Mouse (Mus musculus): Measurements from ENCODE around the gene Cep350. TPM values are rescaled to one million over a fixed set of nuclear protein-coding genes. Genes with fewer than 3 reads are reported as not detected.

Cep350 gene
- total RNA-seq, 2 experiments from 2014 or later, result 37.3 to 41.0 TPM

- intact Hi-C loops (cut with DNase I), result no loop called here
- DNase-seq, result no peak
Measured at GRCm38 (mm10) chr1:155811995-155812580, 161.0 kb downstream of the Cep350 start.

- DNase-seq, result peak; percentile 54 to 64
Measured at GRCm38 (mm10) chr1:155810616-155811015, 162.4 kb downstream of the Cep350 start.

GRCm38 (mm10) chr1:155809706-155810442, 163.2 kb downstream of the Cep350 start:
- DNase-seq, result peak; percentile 65 to 70
- intact Hi-C loops (cut with DNase I), result no loop called here

More at GRCm38 (mm10) chr1:155810616-155811015, 162.4 kb downstream of the Cep350 start:
- intact Hi-C loops (cut with DNase I), result no loop called here

GRCm38 (mm10) chr1:155808261-155808660, 164.8 kb downstream of the Cep350 start:
- intact Hi-C loops (cut with DNase I), result no loop called here

GRCm38 (mm10) chr1:155805607-155806006, 167.4 kb downstream of the Cep350 start:
- intact Hi-C loops (cut with DNase I), result no loop called here
- DNase-seq, result no peak

More at GRCm38 (mm10) chr1:155808261-155808660, 164.8 kb downstream of the Cep350 start:
- no peak for DNase-seq

- intact Hi-C loops (cut with DNase I), result no loop called here
- no peak for DNase-seq
Measured at GRCm38 (mm10) chr1:155801014-155801991, 171.8 kb downstream of the Cep350 start.

GRCm38 (mm10) chr1:155798000-155798399, 175.1 kb downstream of the Cep350 start:
- intact Hi-C loops (cut with DNase I), result no loop called here
- no peak for DNase-seq

- peak; percentile 30 to 50 for DNase-seq
- intact Hi-C loops (cut with DNase I), result no loop called here
Measured at GRCm38 (mm10) chr1:155797425-155797824, 175.6 kb downstream of the Cep350 start.

GRCm38 (mm10) chr1:155796757-155797405, 176.2 kb downstream of the Cep350 start:
- intact Hi-C loops (cut with DNase I), result no loop called here
- no peak for DNase-seq

GRCm38 (mm10) chr1:155795791-155796233, 177.2 kb downstream of the Cep350 start:
- peak; percentile 22 to 34 for DNase-seq
- intact Hi-C loops (cut with DNase I), result no loop called here

Other genes with a start within 250 kb of the Cep350 start
- gene Lhx4, start 221.6 kb downstream of the Cep350 start, total RNA-seq (2021), result not detected
- 10 to 100 TPM; 64.9 to 69.7 TPM for gene Qsox1, start 160.4 kb downstream of the Cep350 start, total RNA-seq (2021)
- gene Tor1aip2, start 62.1 kb upstream of the Cep350 start, total RNA-seq (2021), result 10 to 100 TPM; 58.8 to 62.2 TPM
- 10 to 100 TPM; 65.2 to 74.2 TPM for gene Tor1aip1, start 63.2 kb upstream of the Cep350 start, total RNA-seq (2021)
- under 1 TPM; 0.17 TPM for gene Fam163a, start 231.8 kb upstream of the Cep350 start, total RNA-seq (2021)

All from heart, postnatal 10 days (tissue).